Mouse (Mus musculus): ENCODE results near the gene Mapk1. TPM values are rescaled to one million over a fixed set of nuclear protein-coding genes. Genes with fewer than 3 reads are reported as not detected.

The Mapk1 gene
- total RNA-seq, 2 experiments from 2014 or later: 522 to 547 TPM

- DNase-seq (ENCODE audit: low spot score in 2 of 2): no peak
- no peak for TF ChIP-seq CTCF (conservative IDR thresholded peaks at IDR 0.05)
- peak overlapping the region; percentile 91; the same call in 1 of the 2 replicates for H3K27ac ChIP-seq
- peak overlapping the region; percentile 79 for H3K4me3 ChIP-seq
Measured at GRCm38 (mm10) chr16:17070716-17071115, 87.5 kb downstream of the Mapk1 start.

- DNase-seq (ENCODE audit: low spot score in 2 of 2): no peak
- TF ChIP-seq CTCF (conservative IDR thresholded peaks at IDR 0.05): no peak
- Histone ChIP-seq H3K4me3 (no peak overlapping the region), H3K27ac (peak overlapping the region; percentile 59; the same call in 1 of the 2 replicates)
Measured at GRCm38 (mm10) chr16:17073000-17073399, 89.8 kb downstream of the Mapk1 start.

GRCm38 (mm10) chr16:17076301-17076700 lies 93.1 kb downstream of the Mapk1 start:
- DNase-seq (ENCODE audit: low spot score in 2 of 2): no peak
- H3K4me3 ChIP-seq: no peak overlapping the region
- TF ChIP-seq CTCF (conservative IDR thresholded peaks at IDR 0.05): peak; percentile 32
- H3K27ac ChIP-seq: no peak overlapping the region

GRCm38 (mm10) chr16:17076869-17077268 lies 93.7 kb downstream of the Mapk1 start:
- no peak for DNase-seq (ENCODE audit: low spot score in 2 of 2)
- peak; percentile 29 for TF ChIP-seq CTCF (conservative IDR thresholded peaks at IDR 0.05)
- H3K27ac ChIP-seq: no peak overlapping the region
- no peak overlapping the region for H3K4me3 ChIP-seq

GRCm38 (mm10) chr16:17078101-17078500 lies 94.9 kb downstream of the Mapk1 start:
- Histone ChIP-seq H3K27ac (peak overlapping the region; percentile 29), H3K4me3 (no peak overlapping the region)
- TF ChIP-seq CTCF (conservative IDR thresholded peaks at IDR 0.05): no peak
- peak; percentile 66 to 69 for DNase-seq (ENCODE audit: low spot score in 2 of 2)

GRCm38 (mm10) chr16:17082121-17082792 lies 99.1 kb downstream of the Mapk1 start:
- Histone ChIP-seq H3K4me3 (no peak overlapping the region), H3K27ac (no peak overlapping the region)
- no peak for TF ChIP-seq CTCF (conservative IDR thresholded peaks at IDR 0.05)
- no peak for DNase-seq (ENCODE audit: low spot score in 2 of 2)

GRCm38 (mm10) chr16:17085636-17086035 lies 102.5 kb downstream of the Mapk1 start:
- no peak for TF ChIP-seq CTCF (conservative IDR thresholded peaks at IDR 0.05)
- Histone ChIP-seq H3K4me3 (no peak overlapping the region), H3K27ac (0 out of 2 replicates have a peak overlapping the region, but pooled peaks have one; percentile 2)
- no peak for DNase-seq (ENCODE audit: low spot score in 2 of 2)

GRCm38 (mm10) chr16:17086241-17086640 lies 103.1 kb downstream of the Mapk1 start:
- Histone ChIP-seq H3K27ac (peak overlapping the region; percentile 78), H3K4me3 (no peak overlapping the region)
- no peak for TF ChIP-seq CTCF (conservative IDR thresholded peaks at IDR 0.05)
- DNase-seq (ENCODE audit: low spot score in 2 of 2): no peak

- H3K27ac ChIP-seq: peak overlapping the region; percentile 78
- peak in 1 of 2 experiments; percentile 43 for DNase-seq (ENCODE audit: low spot score in 2 of 2)
- no peak overlapping the region for H3K4me3 ChIP-seq
- TF ChIP-seq CTCF (conservative IDR thresholded peaks at IDR 0.05): peak; percentile 41
Measured at GRCm38 (mm10) chr16:17086669-17087193, 103.5 kb downstream of the Mapk1 start.

- H3K4me3 ChIP-seq: no peak overlapping the region
- DNase-seq (ENCODE audit: low spot score in 2 of 2): no peak
- peak overlapping the region; percentile 39; the same call in 1 of the 2 replicates for H3K27ac ChIP-seq
- TF ChIP-seq CTCF (conservative IDR thresholded peaks at IDR 0.05): peak; percentile 62
Measured at GRCm38 (mm10) chr16:17088346-17088745, 105.2 kb downstream of the Mapk1 start.

GRCm38 (mm10) chr16:17096938-17097337 lies 113.8 kb downstream of the Mapk1 start:
- DNase-seq (ENCODE audit: low spot score in 2 of 2): no peak
- TF ChIP-seq CTCF (conservative IDR thresholded peaks at IDR 0.05): no peak
- Histone ChIP-seq H3K4me3 (no peak overlapping the region), H3K27ac (no peak overlapping the region)

Other genes starting within 250 kb of the Mapk1 start
- 10 to 100 TPM in 1 of 2 experiments, 1 to 10 TPM in 1; 9.9 to 10.0 TPM for gene Spag6l, start 153.9 kb upstream of the Mapk1 start, total RNA-seq (2021)
- gene Igll1, start 119.4 kb upstream of the Mapk1 start, total RNA-seq (2021): not detected
- 10 to 100 TPM; 69.9 to 75.5 TPM for gene Top3b, start 112.6 kb upstream of the Mapk1 start, total RNA-seq (2021)
- under 1 TPM; 0.49 to 0.51 TPM for gene Vpreb1, start 112.5 kb upstream of the Mapk1 start, total RNA-seq (2021)
- 10 to 100 TPM; 45.5 to 51.4 TPM for gene Ppm1f, start 86.9 kb upstream of the Mapk1 start, total RNA-seq (2021)
- gene Ypel1, start 86.3 kb downstream of the Mapk1 start, total RNA-seq (2021): 10 to 100 TPM; 35.0 to 38.0 TPM
- gene Ppil2, start 127.9 kb downstream of the Mapk1 start, total RNA-seq (2021): 100 to 1,000 TPM in 1 of 2 experiments, 10 to 100 TPM in 1; 91.3 to 105 TPM
- gene 2610318N02Rik, start 141.8 kb downstream of the Mapk1 start, total RNA-seq (2021): 1 to 10 TPM in 1 of 2 experiments, under 1 TPM in 1; 0.76 to 1.8 TPM
- 10 to 100 TPM; 21.6 to 26.4 TPM for gene Sdf2l1, start 149.0 kb downstream of the Mapk1 start, total RNA-seq (2021)
- gene Ydjc, start 161.2 kb downstream of the Mapk1 start, total RNA-seq (2021): 10 to 100 TPM; 24.5 to 25.2 TPM
- gene Ccdc116, start 163.8 kb downstream of the Mapk1 start, total RNA-seq (2021): 1 to 10 TPM; 2.0 to 2.7 TPM
- gene Ube2l3, start 219.3 kb downstream of the Mapk1 start, total RNA-seq (2021): 100 to 1,000 TPM; 133 to 139 TPM
- 1 to 10 TPM; 3.9 to 4.3 TPM for gene Rimbp3, start 225.2 kb downstream of the Mapk1 start, total RNA-seq (2021)

All from layer of hippocampus, adult 2 months (tissue).